Mouse (Mus musculus) lung, adult 2 months (tissue): ENCODE measurements around the gene Lck. TPM values are rescaled to one million over a fixed set of nuclear protein-coding genes. Genes with fewer than 3 reads are reported as not detected.
A peak's percentile ranks its signal among the peaks of the same experiment; 100 is the strongest.

Source experiments
- DNase-seq: peaks from one replicate; pipeline ENCODE4 v3.0.0; 2022
- H3K4me1 ChIP-seq: fragments of 200-500 bp; 2 replicates; pipeline ENCODE4 v1.6.1; 2011; ENCODE audit warnings: low read length; ENCODE audit not compliant: control insufficient read depth, insufficient read depth
- H3K4me3 ChIP-seq: fragments of 200-500 bp; replicated peaks from 2 replicates; pipeline ENCODE3; 2011; ENCODE audit warnings: low read depth, mild to moderate bottlenecking, control low read depth, low read length; ENCODE audit errors: extremely low read depth
- CTCF ChIP-seq: fragments of 200-500 bp; IDR thresholded peaks from 2 replicates; pipeline ENCODE4 v1.5.1; 2011; ENCODE audit warnings: mild to moderate bottlenecking, low read length, control low read depth; ENCODE audit not compliant: insufficient read depth
- POLR2A ChIP-seq: fragments of 200-500 bp; IDR thresholded peaks from 2 replicates; pipeline ENCODE4 v1.6.1; 2011; ENCODE audit warnings: low read depth, mild to moderate bottlenecking, control low read depth, low read length, borderline replicate concordance; ENCODE audit errors: extremely low read depth
- WGBS: fragments of 180-500 bp; shearing (Covaris S2); methylation state at CpG from one replicate; pipeline ENCODE4 v1.1.7; 2018; 5-methylcytosine and 5-hydroxymethylcytosine counted together
- polyA plus RNA-seq: library from polyadenylated mRNA; depleted of rRNA; stranded (reverse); fragments of >200 nt; gene quantifications from 2 replicates; pipeline ENCODE4 v1.2.3, GENCODE M21; 2012

The Lck gene
- polyA plus RNA-seq, 1 experiment, result 11.8 TPM

DNA sequence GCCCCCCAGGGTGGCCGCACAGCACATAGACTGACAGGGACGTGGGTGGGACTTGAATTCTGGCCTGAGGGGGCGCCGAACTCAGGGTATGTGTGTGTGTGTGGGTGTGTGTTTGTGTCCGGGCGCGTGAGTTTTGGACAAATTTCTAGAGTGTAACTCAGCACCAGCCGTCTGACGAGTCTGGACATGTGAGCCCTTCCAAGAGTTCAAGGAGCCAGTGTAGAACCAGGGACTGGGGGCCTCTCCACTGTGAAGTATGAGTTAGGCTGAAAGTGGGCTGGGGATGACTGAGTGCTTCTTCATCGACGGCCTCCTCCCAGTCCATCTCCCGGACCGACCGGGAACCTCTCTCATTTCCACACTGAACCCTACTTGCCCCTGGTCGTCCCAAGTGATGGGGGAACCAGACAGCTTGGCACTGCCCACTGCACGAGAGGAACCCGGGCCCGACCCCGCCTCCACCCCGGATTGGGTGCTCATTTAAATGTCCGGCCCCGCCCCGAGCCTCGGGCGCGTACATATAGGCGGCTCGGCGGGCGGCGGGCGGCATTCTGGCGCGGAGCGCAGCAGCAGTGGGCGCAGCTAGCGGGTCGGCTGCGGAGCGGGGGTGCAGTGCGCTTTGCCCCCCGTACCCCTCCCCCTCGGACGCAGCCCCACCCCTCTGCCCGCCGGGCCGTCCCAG lies 60.2 kb downstream of the Lck start, which contains the start of gene Marcksl1:
Gene Marcksl1 (plus strand): TSS at position 496 of the 682 bp plus-strand sequence.
- peak; percentile 65; the same call in 1 of the 2 replicates for TF ChIP-seq POLR2A
- no peak for TF ChIP-seq CTCF
- Histone ChIP-seq H3K4me3 (peak within 1 kb of the TSS; percentile 77), H3K4me1 (peaks cover 7% of the 10 kb centered on the region)
- peak; percentile 80 for DNase-seq
- WGBS, result 9% methylated on average over 46 of the region's 47 CpGs

DNA sequence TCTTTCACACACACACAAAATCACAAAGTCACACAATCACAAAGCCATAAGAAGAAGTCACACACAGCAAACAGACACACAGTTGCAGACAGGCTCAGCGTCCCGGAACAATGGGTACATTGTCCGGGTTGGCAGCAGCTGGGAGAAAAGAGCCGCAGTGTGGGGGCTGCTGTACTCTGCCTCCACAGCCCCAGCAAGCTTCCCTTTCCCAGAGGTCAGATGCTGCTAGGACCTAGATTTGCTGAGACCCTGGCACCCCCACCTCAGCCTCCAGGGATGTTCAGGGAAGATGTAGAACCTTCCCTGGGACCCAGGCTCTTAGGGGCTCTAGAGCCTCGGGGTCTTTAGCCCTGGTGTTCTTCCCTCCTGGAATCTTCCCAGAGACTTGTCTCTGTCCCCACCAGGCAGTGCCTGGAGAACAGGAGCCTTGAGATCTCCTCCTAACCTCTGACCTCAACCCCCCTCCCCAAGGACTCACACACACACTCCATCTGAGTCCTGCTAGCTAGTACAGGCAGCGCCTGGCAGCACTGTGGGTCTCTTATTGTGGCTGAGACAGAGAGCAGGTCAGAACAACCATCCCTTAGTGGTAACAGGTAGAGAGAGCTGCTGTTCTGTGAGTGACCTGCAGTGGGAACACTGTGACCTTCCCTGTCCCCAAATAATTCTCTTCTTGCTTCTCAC lies 61.9 kb downstream of the Lck start:
- TF ChIP-seq POLR2A (no peak), CTCF (no peak)
- Histone ChIP-seq H3K4me1 (peaks cover 9% of the 10 kb centered on the region), H3K4me3 (no peak overlapping the region)
- 66% methylated on average over 6 of the region's 6 CpGs for WGBS
- DNase-seq, result no peak

DNA sequence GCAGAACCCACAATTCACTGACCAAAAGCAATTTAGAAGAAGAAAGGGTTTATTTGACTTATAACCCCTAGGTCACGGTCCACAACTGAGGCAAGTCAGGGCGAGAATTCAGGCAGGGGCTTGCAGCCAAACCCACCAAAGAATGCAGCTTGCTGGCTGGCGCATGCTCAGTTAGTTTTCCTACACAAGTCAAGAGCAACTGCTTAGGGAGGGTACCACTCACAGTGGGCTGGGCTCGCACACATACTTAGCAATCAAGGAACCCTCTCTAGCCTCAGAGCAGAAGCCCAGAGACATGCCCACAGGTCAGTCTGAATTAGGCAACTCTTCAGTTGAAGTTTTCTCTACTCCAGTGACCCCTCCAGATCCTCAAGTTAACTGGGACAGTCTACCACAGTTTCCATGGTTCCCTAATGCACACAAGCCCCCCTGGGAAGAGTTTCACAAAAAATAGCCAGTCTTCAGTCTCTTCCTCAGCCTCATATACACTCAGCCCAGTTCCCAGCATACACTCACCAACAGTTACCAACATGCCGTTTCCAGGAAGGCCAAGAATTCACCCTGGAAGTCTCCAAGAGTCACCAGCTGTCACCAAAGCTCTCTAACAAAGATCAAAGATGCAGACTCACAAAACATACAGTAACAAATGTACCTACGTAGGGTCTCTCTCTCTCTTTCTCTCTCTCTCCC lies 62.6 kb downstream of the Lck start:
- Histone ChIP-seq H3K4me1 (peaks cover 9% of the 10 kb centered on the region), H3K4me3 (no peak overlapping the region)
- 60% methylated on average over 6 of the region's 6 CpGs for WGBS
- TF ChIP-seq POLR2A, result no peak
- TF ChIP-seq CTCF, result no peak
- no peak for DNase-seq

DNA sequence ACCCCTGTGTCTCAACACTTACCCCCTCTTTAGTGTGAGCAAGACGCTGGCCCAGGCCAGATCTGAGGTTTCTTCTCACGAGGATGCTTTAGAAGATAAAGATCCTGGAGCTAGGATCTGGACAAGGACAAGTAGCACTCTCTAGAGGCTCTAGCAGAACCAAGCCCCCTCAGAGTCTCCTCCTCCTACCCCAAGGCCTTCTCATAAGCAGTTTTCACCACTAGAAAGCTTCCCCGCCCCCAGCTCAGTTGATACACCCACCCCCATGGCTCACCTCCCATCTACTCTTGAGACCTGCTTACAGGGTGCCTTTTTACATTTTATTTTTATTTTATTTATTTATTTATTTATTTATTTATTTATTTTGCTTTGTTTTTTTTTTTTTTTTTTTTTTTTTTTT lies 63.8 kb downstream of the Lck start:
- TF ChIP-seq POLR2A, result no peak
- Histone ChIP-seq H3K4me3 (no peak overlapping the region), H3K4me1 (peaks cover 9% of the 10 kb centered on the region)
- DNase-seq, result no peak
- 82% methylated on average over 3 of the region's 3 CpGs for WGBS

DNA sequence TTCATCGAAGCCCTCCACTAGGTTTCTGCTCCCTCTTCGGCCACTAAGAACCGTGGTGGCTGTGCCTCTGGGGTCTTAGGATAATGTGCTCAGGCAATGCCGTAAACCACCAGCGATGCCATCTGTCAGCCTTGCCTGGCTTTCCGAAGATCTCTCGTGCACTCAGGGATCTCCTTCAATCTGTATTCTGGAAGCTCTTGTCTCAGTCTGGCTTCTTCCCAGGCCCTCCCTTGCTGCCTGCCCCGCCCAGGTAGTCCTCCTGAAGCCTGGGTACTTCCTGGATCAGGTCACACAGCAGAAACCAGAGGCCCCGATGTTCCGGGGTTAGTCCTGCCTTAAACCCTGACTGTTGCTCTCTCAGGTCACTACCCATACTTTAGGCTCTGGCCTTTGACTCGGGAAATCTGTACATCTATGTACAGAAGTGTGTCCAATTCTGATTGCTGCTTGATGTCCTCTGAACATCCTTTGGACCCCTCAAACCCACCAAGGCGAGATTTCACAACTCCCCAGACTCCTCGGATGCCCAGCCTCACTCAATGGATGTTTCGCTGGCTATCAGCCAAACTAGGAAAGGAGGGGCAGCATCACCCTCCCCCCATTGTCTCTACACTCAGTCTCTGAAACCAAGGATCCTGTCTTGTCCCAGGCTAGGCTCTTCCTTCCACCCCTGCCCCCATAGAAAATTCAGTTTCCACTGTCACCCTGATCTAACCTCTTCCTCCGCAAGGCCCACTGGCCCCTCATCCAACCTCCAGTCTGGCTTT lies 64.4 kb downstream of the Lck start:
- 46% methylated on average over 15 of the region's 15 CpGs for WGBS
- no peak for DNase-seq
- peak overlapping the region; percentile 20 for H3K4me3 ChIP-seq
- TF ChIP-seq CTCF (no peak), POLR2A (no peak)
- peaks cover 5% of the 10 kb centered on the region for H3K4me1 ChIP-seq

DNA sequence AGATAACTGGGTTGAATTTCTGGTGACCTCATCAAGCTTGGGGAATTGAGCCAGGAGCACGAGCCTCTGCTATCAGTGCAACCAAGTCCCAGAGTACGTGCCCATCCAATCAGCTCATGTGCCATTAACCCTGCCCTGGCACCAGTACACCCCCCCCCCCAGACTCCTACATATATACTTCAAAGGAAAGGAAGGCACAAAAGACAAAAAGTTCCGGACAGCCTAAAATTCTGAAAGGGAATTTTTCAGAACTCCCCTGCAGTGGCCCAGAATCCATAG lies 65.3 kb downstream of the Lck start:
- 46% methylated on average over 3 of the region's 3 CpGs for WGBS
- TF ChIP-seq CTCF, result no peak
- TF ChIP-seq POLR2A, result no peak
- Histone ChIP-seq H3K4me1 (peaks cover 5% of the 10 kb centered on the region), H3K4me3 (no peak overlapping the region)
- no peak for DNase-seq

- H3K4me3 ChIP-seq, result no peak overlapping the region
- peaks cover 5% of the 10 kb centered on the region for H3K4me1 ChIP-seq
- TF ChIP-seq CTCF, result no peak
- TF ChIP-seq POLR2A, result no peak
- WGBS, result 56% methylated on average over 9 of the region's 10 CpGs
- no peak for DNase-seq
These were observed 65.8 kb downstream of the Lck start for GRCm38 (mm10) chr4:129507434-129508236.

DNA sequence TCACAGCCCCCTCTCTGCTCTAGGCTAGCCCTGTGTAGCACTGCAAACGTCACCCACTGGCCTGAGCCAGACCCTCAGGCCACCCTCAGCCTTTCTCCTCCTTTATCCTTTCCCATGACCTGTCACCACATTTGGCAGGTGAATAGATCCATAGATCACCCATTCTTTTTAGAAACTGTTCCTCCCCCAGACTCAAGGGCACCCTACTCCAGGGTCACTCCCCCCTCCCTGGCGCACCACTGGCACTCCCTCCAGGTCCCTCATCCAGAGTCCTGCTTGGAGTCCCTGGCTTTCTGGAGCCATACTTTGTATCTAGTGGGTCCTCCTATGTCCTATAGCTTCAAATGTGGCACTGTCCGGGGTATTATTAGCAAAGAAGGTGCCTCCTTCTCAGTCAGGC lies 67.9 kb downstream of the Lck start:
- no peak for DNase-seq

More for the DNA sequence above, 67.9 kb downstream of the Lck start:
- Histone ChIP-seq H3K4me1 (peaks cover 5% of the 10 kb centered on the region), H3K4me3 (no peak overlapping the region)
- no peak for TF ChIP-seq POLR2A
- TF ChIP-seq CTCF, result no peak
- 95% methylated on average over 3 of the region's 3 CpGs for WGBS
